Mouse (Mus musculus) C3H10T1/2 (cell line): ENCODE results near the gene 4933427I04Rik. TPM values are rescaled to one million over a fixed set of nuclear protein-coding genes. Genes with fewer than 3 reads are reported as not detected.

Experiments
- polyA plus RNA-seq, 2 experiments: library from polyadenylated mRNA; unstranded; fragments of >200 nt; fragmentation: generic; extraction: Trizol; gene quantifications; one replicate each; pipeline ENCODE4 v1.2.1; 2012; ENCODE audit warnings: missing spikeins in 2 of 2

The 4933427I04Rik gene
- polyA plus RNA-seq: under 1 TPM in 1 of 2 experiments, not detected in 1; 0.02 TPM

GRCm38 (mm10) chr4:123859379-123859778 lies at the start of gene 4933427I04Rik:
TSS of gene 4933427I04Rik (plus strand) at chr4:123859679.

GRCm38 (mm10) chr4:123904333-123905125 lies 45.0 kb downstream of the 4933427I04Rik start, which contains the start of gene Mycbp:
TSS of gene Mycbp (plus strand) at chr4:123904832.

Other genes starting within 250 kb of the 4933427I04Rik start
- gene Macf1, start 175.3 kb upstream of the 4933427I04Rik start, polyA plus RNA-seq: 10 to 100 TPM in 1 of 2 experiments, 1 to 10 TPM in 1; 2.4 to 37.3 TPM
- gene Ndufs5, start 141.5 kb upstream of the 4933427I04Rik start, polyA plus RNA-seq: 100 to 1,000 TPM; 156 to 312 TPM
- 1 to 10 TPM; 1.2 to 7.3 TPM for gene Akirin1, start 109.3 kb upstream of the 4933427I04Rik start, polyA plus RNA-seq
- under 1 TPM; 0.13 to 0.41 TPM for gene Rhbdl2, start 71.8 kb upstream of the 4933427I04Rik start, polyA plus RNA-seq
- 10 to 100 TPM; 12.3 to 24.6 TPM for gene Mycbp, start 45.2 kb downstream of the 4933427I04Rik start, polyA plus RNA-seq
- gene Rragc, start 57.8 kb downstream of the 4933427I04Rik start, polyA plus RNA-seq: 10 to 100 TPM in 1 of 2 experiments, 1 to 10 TPM in 1; 7.8 to 38.6 TPM
- under 1 TPM; 0.07 to 0.21 TPM for gene 4930535I16Rik, start 58.3 kb downstream of the 4933427I04Rik start, polyA plus RNA-seq